ENCODE assay signal across 27 mouse cellular contexts in genomic region chr16:57340613-57340898, GRCm38 (mm10). TPM values are rescaled to one million over a fixed set of nuclear protein-coding genes. Genes with fewer than 3 reads are reported as not detected.
DNase-seq lines count a peak whose midpoint lies in the region; ATAC-seq and TF ChIP-seq lines count a peak whose summit lies in the region.
"Had no signal": no experiment of that assay in that cellular context is flagged by ENCODE, and none has a peak within 500 bp of the region (broad histone marks: within the 10 kb centered on the region; RNA-seq: fewer than 3 reads in every experiment).

No protein-coding gene starts in this region.

- H3K4me3 ChIP-seq in midbrain, postnatal 0 days (ENCODE audit: low read depth, low read length), result no peak overlapping the region
- H3K4me3 ChIP-seq in midbrain, embryonic 16.5 days (ENCODE audit: low read depth, low read length), result no peak overlapping the region
- H3K4me3 ChIP-seq in embryonic facial prominence, embryonic 14.5 days (ENCODE audit: low read depth, low read length), result no peak overlapping the region
- H3K4me3 ChIP-seq: embryonic facial prominence, embryonic 13.5 days; kidney, embryonic 15.5 days; left cerebral cortex, adult 2 months; liver, embryonic 13.5 days; megakaryocyte, embryonic 14.5 days; myocyte had no signal

- no peak for TF ChIP-seq CTCF in midbrain, postnatal 0 days (IDR thresholded peaks at IDR 0.05)

- intact Hi-C loops in left cerebral cortex, postnatal 4 days (cut with DNase I), result no loop called here

- H3K27ac ChIP-seq in midbrain, postnatal 0 days (ENCODE audit: low read depth, low read length), result no peak overlapping the region
- no peak overlapping the region for H3K27ac ChIP-seq in midbrain, embryonic 16.5 days (ENCODE audit: low read length)
- peak overlapping the region; percentile 10; the same call in 1 of the 2 replicates for H3K27ac ChIP-seq in embryonic facial prominence, embryonic 14.5 days (replicated peaks; ENCODE audit: low read depth, low read length)
- H3K27ac ChIP-seq: embryonic facial prominence, embryonic 13.5 days; kidney, embryonic 15.5 days; left cerebral cortex, adult 2 months; liver, embryonic 13.5 days; stomach, postnatal 0 days had no signal

- no peaks in the 10 kb centered on the region for H3K36me3 ChIP-seq in midbrain, postnatal 0 days (ENCODE audit: insufficient read depth, low read length)
- H3K36me3 ChIP-seq in midbrain, embryonic 16.5 days (ENCODE audit: control insufficient read depth, insufficient read depth, low read length), result no peaks in the 10 kb centered on the region
- no peaks in the 10 kb centered on the region for H3K36me3 ChIP-seq in embryonic facial prominence, embryonic 14.5 days (ENCODE audit: control insufficient read depth, insufficient read depth, low read length)
- H3K36me3 ChIP-seq: embryonic facial prominence, embryonic 13.5 days; kidney, embryonic 15.5 days; liver, embryonic 13.5 days had no signal

- no peaks in the 10 kb centered on the region for H3K9me3 ChIP-seq in midbrain, postnatal 0 days (ENCODE audit: low read length)
- H3K9me3 ChIP-seq in midbrain, embryonic 16.5 days (replicated peaks; ENCODE audit: control insufficient read depth, low read length, poor library complexity, severe bottlenecking), result no peaks in the 10 kb centered on the region
- no peaks in the 10 kb centered on the region for H3K9me3 ChIP-seq in embryonic facial prominence, embryonic 14.5 days (ENCODE audit: control insufficient read depth, low read length)
- H3K9me3 ChIP-seq: embryonic facial prominence, embryonic 13.5 days; kidney, embryonic 15.5 days; liver, embryonic 13.5 days; megakaryocyte, embryonic 14.5 days had no signal

- no peaks in the 10 kb centered on the region for H3K4me1 ChIP-seq in midbrain, postnatal 0 days (ENCODE audit: insufficient read depth, low read length)
- no peaks in the 10 kb centered on the region for H3K4me1 ChIP-seq in midbrain, embryonic 16.5 days (ENCODE audit: control insufficient read depth, insufficient read depth, low read length)
- H3K4me1 ChIP-seq in embryonic facial prominence, embryonic 14.5 days (ENCODE audit: control insufficient read depth, insufficient read depth, low read length), result peaks cover 8% of the 10 kb centered on the region; the same call in 1 of the 2 replicates
- H3K4me1 ChIP-seq: liver, embryonic 13.5 days had no signal

- no peaks in the 10 kb centered on the region for H3K27me3 ChIP-seq in midbrain, postnatal 0 days (ENCODE audit: insufficient read depth, low read length)
- no peaks in the 10 kb centered on the region for H3K27me3 ChIP-seq in midbrain, embryonic 16.5 days (ENCODE audit: control insufficient read depth, insufficient read depth, low read depth, low read length)
- H3K27me3 ChIP-seq in embryonic facial prominence, embryonic 14.5 days (replicated peaks; ENCODE audit: control insufficient read depth, insufficient read depth, low read length), result no peaks in the 10 kb centered on the region
- H3K27me3 ChIP-seq: embryonic facial prominence, embryonic 13.5 days; kidney, embryonic 15.5 days; liver, embryonic 13.5 days; megakaryocyte, embryonic 14.5 days had no signal

- peak; percentile 41 for DNase-seq in left cerebral cortex, postnatal 4 days
- DNase-seq in left cerebral cortex, adult 18-20 months (ENCODE audit: low spot score in 2 of 2), result no peak
- DNase-seq in midbrain, postnatal 0 days (ENCODE audit: low spot score), result peak; percentile 49
- DNase-seq in embryonic facial prominence, embryonic 14.5 days (ENCODE audit: low spot score), result peak; percentile 80
- peak; percentile 75 for DNase-seq in retina, postnatal 1 day
- no peak for DNase-seq in heart, adult 18-20 months
- no peak for DNase-seq in thymus, postnatal 14 days
- DNase-seq: adrenal gland, postnatal 36 days; cerebellum, adult 11 months; gastrocnemius, postnatal 10 days; kidney, adult 11 months; layer of hippocampus, adult 9-11 months; liver, embryonic 13.5 days; midbrain, embryonic 14.5 days had no signal

- no peak overlapping the region for H3K4me2 ChIP-seq in midbrain, postnatal 0 days (ENCODE audit: low read depth, low read length, poor library complexity, severe bottlenecking)
- no peak overlapping the region for H3K4me2 ChIP-seq in midbrain, embryonic 16.5 days (ENCODE audit: low read length)
- H3K4me2 ChIP-seq in embryonic facial prominence, embryonic 14.5 days (ENCODE audit: low read depth, low read length), result no peak overlapping the region
- H3K4me2 ChIP-seq: embryonic facial prominence, embryonic 13.5 days; heart, embryonic 11.5 days; kidney, embryonic 15.5 days; liver, embryonic 13.5 days had no signal

- 52% methylated on average over 5 of the region's 5 CpGs for WGBS in midbrain, postnatal 0 days
- 56% methylated on average over 5 of the region's 5 CpGs for whole genome bisulfite sequencing in midbrain, embryonic 16.5 days
- WGBS in embryonic facial prominence, embryonic 14.5 days, result 36% methylated on average over 5 of the region's 5 CpGs

- H3K9ac ChIP-seq in midbrain, postnatal 0 days (replicated peaks; ENCODE audit: low read length, poor library complexity, severe bottlenecking), result no peak overlapping the region
- no peak overlapping the region for H3K9ac ChIP-seq in midbrain, embryonic 16.5 days (ENCODE audit: low read depth, low read length)
- H3K9ac ChIP-seq in embryonic facial prominence, embryonic 14.5 days (ENCODE audit: low read depth, low read length), result no peak overlapping the region
- H3K9ac ChIP-seq: embryonic facial prominence, embryonic 13.5 days; kidney, embryonic 15.5 days; liver, embryonic 13.5 days had no signal

- no peak for ATAC-seq in midbrain, postnatal 0 days (ENCODE audit: low FRiP score)
- ATAC-seq in midbrain, embryonic 16.5 days, result no peak
- peak; percentile 62; the same call in 1 of the 2 replicates for ATAC-seq in embryonic facial prominence, embryonic 14.5 days (ENCODE audit: low read depth)

RNA-seq across cellular contexts. Expression of gene Filip1l, which starts 12.3 kb away (rescaled TPM):
- 1 to 10 TPM; 2.9 to 3.0 TPM for total RNA-seq in left cerebral cortex, postnatal 4 days (2021)
- total RNA-seq in left cerebral cortex, adult 18-20 months (2021), result 1 to 10 TPM; 3.1 to 3.2 TPM
- 2.0 and 2.2 TPM in 2 replicates for total RNA-seq in midbrain, postnatal 0 days (2014; rRNA removed)
- polyA plus RNA-seq in midbrain, postnatal 0 days (2015; fragmentation: Nextera tagmentation; extraction: Ambion mirVana), result 1.6 and 1.9 TPM in 2 replicates
- polyA plus RNA-seq in midbrain, embryonic 16.5 days (2015; fragmentation: Nextera tagmentation; extraction: Ambion mirVana), result 2.2 TPM in 2 replicates
- 25.5 and 30.2 TPM in 2 replicates for polyA plus RNA-seq in embryonic facial prominence, embryonic 14.5 days (2014; fragmentation: Nextera tagmentation; extraction: Ambion mirVana)
- 10 to 100 TPM; 26.0 to 34.6 TPM for total RNA-seq in heart, adult 18-20 months (2021)

RNA-seq across cellular contexts. Expression of gene Tmem30c, which starts 47.9 kb away (rescaled TPM):
- under 1 TPM; 0.42 to 0.72 TPM for total RNA-seq in left cerebral cortex, postnatal 4 days (2021)
- under 1 TPM in 1 of 2 experiments, not detected in 1; 0.33 TPM for total RNA-seq in left cerebral cortex, adult 18-20 months (2021)
- 0.49 and 0.52 TPM in 2 replicates for total RNA-seq in midbrain, postnatal 0 days (2014; rRNA removed)
- 0.20 and 0.44 TPM in 2 replicates for polyA plus RNA-seq in midbrain, postnatal 0 days (2015; fragmentation: Nextera tagmentation; extraction: Ambion mirVana)
- polyA plus RNA-seq in midbrain, embryonic 16.5 days (2015; fragmentation: Nextera tagmentation; extraction: Ambion mirVana), result 0.44 and 0.63 TPM in 2 replicates
- polyA plus RNA-seq in embryonic facial prominence, embryonic 14.5 days (2014; fragmentation: Nextera tagmentation; extraction: Ambion mirVana), result 0.07 TPM in 1 of 2 replicates, not detected in the other
- total RNA-seq in heart, adult 18-20 months (2021), result not detected
- total RNA-seq: adrenal gland, adult 18-20 months; adrenal gland, postnatal 36 days; gastrocnemius, postnatal 10 days; granulocyte monocyte progenitor cell, adult 5-6 weeks; hematopoietic stem cell, adult 5-6 weeks had no signal
- polyA plus RNA-seq: C2C12; liver, embryonic 13.5 days; myocyte; small intestine, adult 2 months; stomach, postnatal 0 days had no signal

Comparison
In these comparisons a context has a peak if more than half of its experiments do, and no peak if none do; other contexts are left out.
1. DNase-seq: peak in left cerebral cortex, postnatal 4 days (single experiment), midbrain, postnatal 0 days (single experiment), embryonic facial prominence, embryonic 14.5 days (single experiment) and retina, postnatal 1 day (single experiment); none in left cerebral cortex, adult 18-20 months (0 of 2), heart, adult 18-20 months (0 of 2) and thymus, postnatal 14 days (single experiment).